Mouse (Mus musculus): ENCODE measurements around the gene Lmna. TPM values are rescaled to one million over a fixed set of nuclear protein-coding genes. Genes with fewer than 3 reads are reported as not detected.

Lmna gene
- total and polyA plus RNA-seq, 3 experiments = 128 to 388 (median 302) TPM

DNA sequence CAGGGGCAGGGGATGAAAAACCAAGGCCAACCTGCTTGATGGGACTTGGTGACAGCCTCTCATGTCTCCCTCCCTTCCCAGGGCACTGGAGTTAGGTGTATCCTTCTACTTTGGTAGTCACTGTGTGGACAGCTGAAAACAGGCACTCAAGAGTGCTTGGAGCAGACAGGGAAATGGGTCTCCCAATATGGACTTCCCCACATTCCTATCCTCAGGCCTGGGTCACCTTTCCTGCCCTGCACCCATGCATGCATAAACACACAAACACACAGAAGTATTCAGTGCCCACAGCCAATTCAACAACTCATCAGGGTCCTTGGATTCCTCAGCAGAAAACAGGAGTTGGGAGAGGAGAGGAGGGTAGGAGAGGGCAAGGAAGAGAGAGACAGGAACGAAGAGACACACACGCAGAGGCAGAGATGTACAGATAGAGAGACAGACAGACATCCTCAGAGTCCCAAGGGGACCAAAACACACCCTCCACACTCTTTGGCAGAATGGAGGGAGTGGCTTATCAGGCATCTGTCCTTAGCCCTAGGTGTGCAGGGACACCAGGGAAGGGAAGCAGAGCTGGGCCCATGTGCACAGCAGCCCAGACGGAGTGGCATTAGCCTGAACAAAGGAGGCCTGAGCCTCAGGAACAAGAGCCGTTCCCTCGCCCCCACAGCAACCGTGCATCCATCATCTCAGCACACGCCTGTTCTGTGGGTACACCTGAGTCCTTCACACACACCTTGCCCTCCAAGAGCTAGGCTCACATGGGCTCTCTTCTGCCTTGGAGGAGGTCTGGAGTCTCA is 19.6 kb upstream of the Lmna start:
- no peak overlapping the region for H3K27ac ChIP-seq (ENCODE audit: control insufficient read depth, low read depth, low read length)
- H3K9ac ChIP-seq (ENCODE audit: control insufficient read depth, low read depth, low read length, poor library complexity, severe bottlenecking) = no peak overlapping the region
- H3K9me3 ChIP-seq (replicated peaks; ENCODE audit: insufficient read depth, low read length) = no peaks in the 10 kb centered on the region
- TF ChIP-seq KAT2A (conservative IDR thresholded peaks at IDR 0.05; ENCODE audit: low read depth, low read length) (no peak), GATA1 (IDR thresholded peaks at IDR 0.05; ENCODE audit: low read depth, low read length) (0 out of 2 replicates have a peak, but pooled peaks have one; percentile 10), SIN3A (IDR thresholded peaks at IDR 0.05; ENCODE audit: low read length) (peak; percentile 31; the same call in 1 of the 2 replicates), USF2 (IDR thresholded peaks at IDR 0.05; ENCODE audit: borderline replicate concordance in 1 of 2, insufficient read depth in 1 of 2, low read depth in 1 of 2, low read length in 2 of 2) (no peak), MXI1 (IDR thresholded peaks at IDR 0.05; ENCODE audit: low read depth, low read length) (peak; percentile 26; the same call in 1 of the 2 replicates)
- no peak for DNase-seq (ENCODE audit: low read depth, low spot score)
- H3K4me3 ChIP-seq (ENCODE audit: control insufficient read depth in 1 of 2, insufficient read depth in 1 of 2, low read depth in 2 of 2, low read length in 2 of 2) = no peak overlapping the region
- peaks cover 9 to 20% of the 10 kb centered on the region in 2 experiments for H3K4me1 ChIP-seq (ENCODE audit: control insufficient read depth in 1 of 2, insufficient read depth in 2 of 2, low read length in 2 of 2)
- peaks cover 12% of the 10 kb centered on the region for H3K79me2 ChIP-seq (ENCODE audit: control insufficient read depth, insufficient read depth, low read length, poor library complexity)
- H3K27me3 ChIP-seq (ENCODE audit: control insufficient read depth in 1 of 2, insufficient read depth in 2 of 2, low read length in 2 of 2) = no peaks in the 10 kb centered on the region
- H3K36me3 ChIP-seq (ENCODE audit: control insufficient read depth in 1 of 2, insufficient read depth in 2 of 2, low read length in 2 of 2) = peaks cover 0 to 13% of the 10 kb centered on the region in 2 experiments; a peak in 2 of 4 replicates

GRCm38 (mm10) chr3:88528646-88529045 is 18.9 kb upstream of the Lmna start:
- no peak overlapping the region for H3K4me3 ChIP-seq (ENCODE audit: control insufficient read depth in 1 of 2, insufficient read depth in 1 of 2, low read depth in 2 of 2, low read length in 2 of 2)
- no peaks in the 10 kb centered on the region for H3K9me3 ChIP-seq (replicated peaks; ENCODE audit: insufficient read depth, low read length)
- H3K9ac ChIP-seq (ENCODE audit: control insufficient read depth, low read depth, low read length, poor library complexity, severe bottlenecking) = no peak overlapping the region
- H3K36me3 ChIP-seq (ENCODE audit: control insufficient read depth in 1 of 2, insufficient read depth in 2 of 2, low read length in 2 of 2) = peaks cover 0 to 7% of the 10 kb centered on the region in 2 experiments; a peak in 2 of 4 replicates
- H3K27ac ChIP-seq (ENCODE audit: control insufficient read depth, low read depth, low read length) = no peak overlapping the region
- H3K4me1 ChIP-seq (ENCODE audit: control insufficient read depth in 1 of 2, insufficient read depth in 2 of 2, low read length in 2 of 2) = peaks cover 7 to 20% of the 10 kb centered on the region in 2 experiments
- no peak for DNase-seq (ENCODE audit: low read depth, low spot score)
- TF ChIP-seq HCFC1 (IDR thresholded peaks at IDR 0.05; ENCODE audit: low read depth, low read length) = no peak
- no peak for TF ChIP-seq CHD2 (IDR thresholded peaks at IDR 0.05; ENCODE audit: low read length)
- no peak for TF ChIP-seq MYC (IDR thresholded peaks at IDR 0.05; ENCODE audit: low read depth, low read length)
- no peak for TF ChIP-seq USF2 (IDR thresholded peaks at IDR 0.05; ENCODE audit: borderline replicate concordance in 1 of 2, insufficient read depth in 1 of 2, low read depth in 1 of 2, low read length in 2 of 2)
- no peak for TF ChIP-seq NRF1 (IDR thresholded peaks at IDR 0.05; ENCODE audit: insufficient read depth, low read depth, low read length, poor library complexity, severe bottlenecking)
- no peaks in the 10 kb centered on the region for H3K27me3 ChIP-seq (ENCODE audit: control insufficient read depth in 1 of 2, insufficient read depth in 2 of 2, low read length in 2 of 2)
- peaks cover 12% of the 10 kb centered on the region for H3K79me2 ChIP-seq (ENCODE audit: control insufficient read depth, insufficient read depth, low read length, poor library complexity)

GRCm38 (mm10) chr3:88527565-88527964 is 17.8 kb upstream of the Lmna start:
- Histone ChIP-seq H3K4me3 (ENCODE audit: control insufficient read depth in 1 of 2, insufficient read depth in 1 of 2, low read depth in 2 of 2, low read length in 2 of 2) (no peak overlapping the region), H3K27me3 (ENCODE audit: control insufficient read depth in 1 of 2, insufficient read depth in 2 of 2, low read length in 2 of 2) (no peaks in the 10 kb centered on the region), H3K4me1 (ENCODE audit: control insufficient read depth in 1 of 2, insufficient read depth in 2 of 2, low read length in 2 of 2) (peaks cover 7 to 14% of the 10 kb centered on the region in 2 experiments), H3K36me3 (ENCODE audit: control insufficient read depth in 1 of 2, insufficient read depth in 2 of 2, low read length in 2 of 2) (peaks cover 0 to 4% of the 10 kb centered on the region in 2 experiments; a peak in 1 of 4 replicates), H3K79me2 (ENCODE audit: control insufficient read depth, insufficient read depth, low read length, poor library complexity) (peaks cover 12% of the 10 kb centered on the region), H3K27ac (ENCODE audit: control insufficient read depth, low read depth, low read length) (no peak overlapping the region), H3K9ac (ENCODE audit: control insufficient read depth, low read depth, low read length, poor library complexity, severe bottlenecking) (no peak overlapping the region), H3K9me3 (replicated peaks; ENCODE audit: insufficient read depth, low read length) (no peaks in the 10 kb centered on the region)
- TF ChIP-seq TAL1 (IDR thresholded peaks at IDR 0.05; ENCODE audit: low read length) (no peak), RAD21 (IDR thresholded peaks at IDR 0.05; ENCODE audit: low read depth, low read length) (no peak), ETS1 (IDR thresholded peaks at IDR 0.05; ENCODE audit: low read depth, low read length) (no peak), MYC (IDR thresholded peaks at IDR 0.05; ENCODE audit: low read depth, low read length) (no peak), HCFC1 (IDR thresholded peaks at IDR 0.05; ENCODE audit: low read depth, low read length) (no peak), CHD2 (IDR thresholded peaks at IDR 0.05; ENCODE audit: low read length) (no peak), SIN3A (IDR thresholded peaks at IDR 0.05; ENCODE audit: low read length) (no peak), USF2 (IDR thresholded peaks at IDR 0.05; ENCODE audit: borderline replicate concordance in 1 of 2, insufficient read depth in 1 of 2, low read depth in 1 of 2, low read length in 2 of 2) (no peak), E2F4 (IDR thresholded peaks at IDR 0.05; ENCODE audit: borderline replicate concordance, low read depth, low read length) (no peak), ZKSCAN1 (IDR thresholded peaks at IDR 0.05; ENCODE audit: low read depth, low read length) (no peak), ZNF384 (IDR thresholded peaks at IDR 0.05; ENCODE audit: low read depth, low read length) (no peak), SMC3 (IDR thresholded peaks at IDR 0.05; ENCODE audit: low read depth, low read length) (no peak), TBP (IDR thresholded peaks at IDR 0.05; ENCODE audit: low read depth, low read length) (no peak), NRF1 (IDR thresholded peaks at IDR 0.05; ENCODE audit: insufficient read depth, low read depth, low read length, poor library complexity, severe bottlenecking) (no peak)
- no peak for DNase-seq (ENCODE audit: low read depth, low spot score)

All from MEL (cell line).